ENCODE assay signal across 11 mouse cellular contexts in genomic region chr8:11411504-11412124, GRCm38 (mm10).
DNase-seq lines count a peak whose midpoint lies in the region; ATAC-seq and TF ChIP-seq lines count a peak whose summit lies in the region.
"Had no signal": no experiment of that assay in that cellular context is flagged by ENCODE, and none has a peak within 500 bp of the region (broad histone marks: within the 10 kb centered on the region; RNA-seq: fewer than 3 reads in every experiment).

No protein-coding gene starts in this region.

- in situ Hi-C loops in CH12.LX (cut with MboI; ENCODE audit: low pct_ligation_motif_present, low pct_unique_long_range_greater_than_20kb, low sequenced_read_pairs): no loop called here

- H3K27me3 ChIP-seq in forebrain, embryonic 10.5 days (ENCODE audit: poor library complexity, severe bottlenecking): no peaks in the 10 kb centered on the region
- no peaks in the 10 kb centered on the region for H3K27me3 ChIP-seq in forebrain, embryonic 14.5 days (replicated peaks; ENCODE audit: control insufficient read depth, insufficient read depth, low read length)
- peaks cover 56% of the 10 kb centered on the region for H3K27me3 ChIP-seq in CH12.LX (replicated peaks)
- no peaks in the 10 kb centered on the region for H3K27me3 ChIP-seq in forebrain, embryonic 11.5 days (ENCODE audit: control insufficient read depth, insufficient read depth, low read length)
- H3K27me3 ChIP-seq: hindbrain, embryonic 15.5 days had no signal

- TF ChIP-seq CTCF in CH12.LX (conservative IDR thresholded peaks at IDR 0.05 in 1 of 2, IDR thresholded peaks at IDR 0.05 in 1 of 2; ENCODE audit: low read depth in 2 of 2, low read length in 2 of 2): no peak

- no peak overlapping the region for H3K4me2 ChIP-seq in forebrain, embryonic 14.5 days (ENCODE audit: low read length)
- no peak overlapping the region for H3K4me2 ChIP-seq in CH12.LX (ENCODE audit: insufficient read depth, low read depth, poor library complexity, severe bottlenecking)
- H3K4me2 ChIP-seq in forebrain, embryonic 11.5 days (ENCODE audit: low read depth, low read length, severe bottlenecking): no peak overlapping the region
- H3K4me2 ChIP-seq: hindbrain, embryonic 15.5 days had no signal

- no peak for ATAC-seq in forebrain, embryonic 14.5 days
- ATAC-seq in megakaryocyte progenitor cell, adult 5-6 weeks (replicated peaks; ENCODE audit: poor library complexity): peak; percentile 44; the same call in 1 of the 2 replicates
- ATAC-seq in forebrain, embryonic 11.5 days (replicated peaks; ENCODE audit: low FRiP score): no peak

- WGBS in forebrain, embryonic 10.5 days: 71% methylated on average over 12 of the region's 12 CpGs
- 72% methylated on average over 12 of the region's 12 CpGs for WGBS in forebrain, embryonic 14.5 days
- 69% methylated on average over 12 of the region's 12 CpGs for WGBS in forebrain, embryonic 11.5 days

- H3K9me3 ChIP-seq in forebrain, embryonic 10.5 days: no peaks in the 10 kb centered on the region
- no peaks in the 10 kb centered on the region for H3K9me3 ChIP-seq in forebrain, embryonic 14.5 days (replicated peaks; ENCODE audit: control insufficient read depth, low read length)
- no peaks in the 10 kb centered on the region for H3K9me3 ChIP-seq in CH12.LX (replicated peaks; ENCODE audit: low read length)
- no peaks in the 10 kb centered on the region for H3K9me3 ChIP-seq in forebrain, embryonic 11.5 days (ENCODE audit: control insufficient read depth, low read length)
- H3K9me3 ChIP-seq: hindbrain, embryonic 15.5 days had no signal

- TF ChIP-seq RAD21 in CH12.LX (IDR thresholded peaks at IDR 0.05; ENCODE audit: low read depth, low read length): no peak

- peaks cover 48% of the 10 kb centered on the region for H3K36me3 ChIP-seq in forebrain, embryonic 10.5 days (replicated peaks)
- H3K36me3 ChIP-seq in forebrain, embryonic 14.5 days (ENCODE audit: control insufficient read depth, insufficient read depth, low read length): no peaks in the 10 kb centered on the region
- H3K36me3 ChIP-seq in CH12.LX (replicated peaks in 1 of 2; ENCODE audit: control insufficient read depth in 1 of 2, insufficient read depth in 1 of 2, low read length in 1 of 2): no peaks in the 10 kb centered on the region
- H3K36me3 ChIP-seq in forebrain, embryonic 11.5 days (ENCODE audit: control insufficient read depth, insufficient read depth, low read length): no peaks in the 10 kb centered on the region
- H3K36me3 ChIP-seq: hindbrain, embryonic 15.5 days had no signal

- H3K27ac ChIP-seq in forebrain, embryonic 10.5 days: peak overlapping the region; percentile 58
- H3K27ac ChIP-seq in forebrain, embryonic 14.5 days (ENCODE audit: low read depth, low read length): no peak overlapping the region
- H3K27ac ChIP-seq in CH12.LX (ENCODE audit: insufficient read depth, low read depth): no peak overlapping the region
- no peak overlapping the region for H3K27ac ChIP-seq in forebrain, embryonic 11.5 days (ENCODE audit: low read depth, low read length)
- H3K27ac ChIP-seq: hindbrain, embryonic 15.5 days; liver, embryonic 14.5 days had no signal

- TF ChIP-seq EP300 in CH12.LX (IDR thresholded peaks at IDR 0.05; ENCODE audit: low read length): peak; percentile 63

- DNase-seq in forebrain, embryonic 10.5 days (ENCODE audit: extremely low spot score, low spot score): no peak
- DNase-seq in forebrain, embryonic 14.5 days (ENCODE audit: low spot score): no peak
- DNase-seq in CH12.LX (ENCODE audit: extremely low read depth): no peak
- peak; percentile 57 to 74 for DNase-seq in heart, adult 9 months (ENCODE audit: low spot score in 2 of 2)
- no peak for DNase-seq in forebrain, embryonic 11.5 days (ENCODE audit: low spot score)
- DNase-seq in kidney, postnatal 25 days: no peak
- DNase-seq in spleen, postnatal 14 days (ENCODE audit: low spot score in 2 of 2): no peak
- DNase-seq: right cerebral cortex, postnatal 14 days had no signal

- dilution Hi-C loops in CH12.LX (cut with MboI; ENCODE audit: extremely low pct_ligation_motif_present, extremely low pct_unique_long_range_greater_than_20kb, low sequenced_read_pairs): no loop called here

- no peak overlapping the region for H3K4me3 ChIP-seq in forebrain, embryonic 10.5 days
- H3K4me3 ChIP-seq in forebrain, embryonic 14.5 days (ENCODE audit: low read depth, low read length): no peak overlapping the region
- no peak overlapping the region for H3K4me3 ChIP-seq in CH12.LX (replicated peaks in 1 of 3; ENCODE audit: low read depth in 2 of 3, low read length in 2 of 3, poor library complexity in 1 of 3)
- H3K4me3 ChIP-seq in forebrain, embryonic 11.5 days (ENCODE audit: low read depth, low read length): no peak overlapping the region
- H3K4me3 ChIP-seq: hindbrain, embryonic 15.5 days had no signal

- no peaks in the 10 kb centered on the region for H3K79me2 ChIP-seq in CH12.LX (replicated peaks; ENCODE audit: control insufficient read depth, extremely low read depth, insufficient read depth, poor library complexity, severe bottlenecking)

- no peak overlapping the region for H3K9ac ChIP-seq in forebrain, embryonic 14.5 days (ENCODE audit: low read length)
- no peak overlapping the region for H3K9ac ChIP-seq in CH12.LX (ENCODE audit: insufficient read depth, low read depth)
- H3K9ac ChIP-seq in forebrain, embryonic 11.5 days (ENCODE audit: low read length): no peak overlapping the region
- H3K9ac ChIP-seq: hindbrain, embryonic 15.5 days; liver, embryonic 14.5 days had no signal

- no peak for TF ChIP-seq POLR2A in CH12.LX (IDR thresholded peaks at IDR 0.05; ENCODE audit: low read depth, low read length)

- peaks cover 34% of the 10 kb centered on the region for H3K4me1 ChIP-seq in forebrain, embryonic 10.5 days
- peaks cover 9% of the 10 kb centered on the region for H3K4me1 ChIP-seq in forebrain, embryonic 14.5 days (ENCODE audit: control insufficient read depth, insufficient read depth, low read length)
- H3K4me1 ChIP-seq in CH12.LX (ENCODE audit: control insufficient read depth in 1 of 2, insufficient read depth in 2 of 2): peaks cover 9 to 14% of the 10 kb centered on the region in 2 experiments; a peak in 3 of 4 replicates
- H3K4me1 ChIP-seq in forebrain, embryonic 11.5 days (replicated peaks; ENCODE audit: control insufficient read depth, insufficient read depth, low read length): peaks cover 13% of the 10 kb centered on the region; the same call in 1 of the 2 replicates

TF ChIP-seq in CH12.LX, 34 proteins besides CTCF, POLR2A, EP300 and RAD21:
- TF ChIP-seq TCF12 (IDR thresholded peaks at IDR 0.05; ENCODE audit: low read depth, low read length) (peak; percentile 81), ZNF384 (IDR thresholded peaks at IDR 0.05; ENCODE audit: low read depth, low read length) (no peak), GABPA (IDR thresholded peaks at IDR 0.05; ENCODE audit: insufficient replicate concordance, low read depth, low read length) (no peak), IRF4 (IDR thresholded peaks at IDR 0.05; ENCODE audit: low read depth, low read length) (peak; percentile 66), BHLHE40 (IDR thresholded peaks at IDR 0.05; ENCODE audit: low read depth, low read length) (0 out of 2 replicates have a peak, but pooled peaks have one; percentile 20), KAT2A (IDR thresholded peaks at IDR 0.05; ENCODE audit: insufficient replicate concordance, low read length) (no peak), JUND (conservative IDR thresholded peaks at IDR 0.05; ENCODE audit: low read depth, low read length) (peak; percentile 56)

Comparison
In these comparisons a context has a peak if more than half of its experiments do, and no peak if none do; other contexts are left out.
1. DNase-seq: peak in heart, adult 9 months (2 of 2); none in forebrain, embryonic 10.5 days (single experiment), forebrain, embryonic 14.5 days (single experiment), CH12.LX (single experiment), forebrain, embryonic 11.5 days (single experiment), kidney, postnatal 25 days (0 of 2) and spleen, postnatal 14 days (0 of 2).